Mouse (Mus musculus): ENCODE measurements around the gene Sav1.

DNA sequence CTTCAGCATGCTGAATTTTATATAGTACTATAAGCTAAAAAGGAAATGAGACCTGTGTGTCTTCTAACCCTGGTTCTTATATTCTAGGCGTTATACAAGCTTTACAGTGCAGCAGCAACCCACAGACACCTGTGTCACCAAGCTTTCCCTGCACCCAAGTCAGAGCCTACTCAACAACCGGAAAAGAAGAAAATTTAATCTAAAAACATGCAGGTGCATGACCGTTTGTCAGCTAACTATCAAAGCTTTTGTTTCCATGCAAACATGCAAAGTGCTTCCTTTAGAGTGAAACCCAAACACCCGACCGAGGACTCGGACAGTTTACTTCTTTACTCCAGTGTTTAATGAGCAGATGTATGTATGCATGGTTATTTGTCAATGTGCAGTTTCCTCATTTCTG lies 23.7 kb downstream of the Sav1 start:
- TF ChIP-seq POLR2A (IDR thresholded peaks at IDR 0.05; ENCODE audit: low read depth, low read length) (no peak), CTCF (IDR thresholded peaks at IDR 0.05; ENCODE audit: extremely low read depth, insufficient read depth, insufficient read length, insufficient replicate concordance) (no peak)
